Mouse (Mus musculus) forebrain, embryonic 10.5 days (tissue): Measurements from ENCODE around the gene Ugt8a. TPM values are rescaled to one million over a fixed set of nuclear protein-coding genes. Genes with fewer than 3 reads are reported as not detected.

Source experiments
- DNase-seq: peaks from one replicate; pipeline ENCODE4 v3.0.0-alpha.2; 2017; ENCODE audit warnings: low spot score; ENCODE audit errors: extremely low spot score
- H3K27ac ChIP-seq: fragments of 300-500 bp; sonication (generic); 2 replicates; pipeline ENCODE4 v1.5.1; 2016; ENCODE audit warnings: mild to moderate bottlenecking
- H3K27me3 ChIP-seq: fragments of 300-500 bp; sonication (generic); 2 replicates; pipeline ENCODE4 v1.6.1; 2016; ENCODE audit warnings: mild to moderate bottlenecking; ENCODE audit not compliant: poor library complexity, severe bottlenecking
- H3K36me3 ChIP-seq: fragments of 300-500 bp; sonication (generic); replicated peaks from 2 replicates; pipeline ENCODE4 v1.6.1; 2016; ENCODE audit warnings: mild to moderate bottlenecking, moderate library complexity
- H3K4me1 ChIP-seq: fragments of 300-500 bp; sonication (generic); 2 replicates; pipeline ENCODE4 v1.6.1; 2016
- H3K4me3 ChIP-seq: fragments of 300-500 bp; sonication (generic); 2 replicates; pipeline ENCODE4 v1.5.1; 2016; ENCODE audit warnings: mild to moderate bottlenecking, moderate library complexity
- H3K9me3 ChIP-seq: fragments of 300-500 bp; sonication (generic); 2 replicates; pipeline ENCODE4 v1.6.1; 2016; ENCODE audit warnings: mild to moderate bottlenecking, moderate library complexity
- WGBS: fragments of 180-500 bp; shearing (Covaris S2); methylation state at CpG from one replicate; pipeline ENCODE4 v1.1.7; 2016; 5-methylcytosine and 5-hydroxymethylcytosine counted together
- polyA plus RNA-seq: library from polyadenylated mRNA; unstranded; fragments of >200 nt; fragmentation: Nextera tagmentation; extraction: Ambion mirVana; gene quantifications from 2 replicates; pipeline ENCODE4 v1.2.1, GENCODE M21; 2016

Gene Ugt8a
- polyA plus RNA-seq: 1.9 and 2.0 TPM in 2 replicates

DNA sequence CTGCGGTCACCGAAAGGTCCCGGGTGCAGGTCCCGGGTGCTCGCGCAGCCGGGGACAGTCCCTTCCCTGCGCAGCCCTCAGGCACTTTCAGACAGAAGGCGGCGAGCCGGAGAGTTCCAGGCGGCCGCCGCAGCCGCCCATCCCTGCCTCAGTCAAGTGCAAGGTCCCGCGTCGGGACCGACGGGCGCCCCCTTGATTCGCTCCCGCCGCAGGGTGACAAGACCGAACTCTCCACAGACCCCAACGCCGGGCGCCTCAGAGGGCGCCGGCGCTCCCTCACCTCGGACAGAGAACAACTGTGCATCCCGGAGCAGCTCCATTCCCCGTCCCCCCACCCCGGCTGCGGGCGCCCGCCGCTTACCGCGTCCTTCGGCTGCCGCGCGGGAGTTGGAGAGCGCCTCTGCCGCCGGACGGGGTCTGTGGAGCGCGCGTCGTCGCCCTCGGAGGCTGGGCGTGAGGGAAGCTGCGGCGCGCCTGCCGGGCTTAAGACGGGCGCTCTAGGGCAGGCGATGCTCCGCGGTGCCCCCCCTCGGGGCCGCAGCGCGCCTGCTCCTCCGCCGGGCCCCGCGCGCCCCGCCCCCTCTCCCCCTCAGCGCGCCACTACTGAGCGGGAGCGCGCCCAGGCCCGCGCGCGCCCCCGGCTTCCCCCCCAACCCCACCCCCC, at the start of gene Ugt8a:
Gene Ugt8a (minus strand): TSS at position 528 of the 664 bp plus-strand sequence.
- peaks cover 47% of the 10 kb centered on the region for H3K27me3 ChIP-seq
- peak within 1 kb of the TSS; percentile 74 for H3K4me3 ChIP-seq
- WGBS: 1% methylated on average over 68 of the region's 85 CpGs
- H3K27ac ChIP-seq: peak within 1 kb of the TSS; percentile 80
- peak; percentile 60 for DNase-seq
- H3K9me3 ChIP-seq: no peaks in the 10 kb centered on the region
- no peaks in the 10 kb centered on the region for H3K36me3 ChIP-seq
- peaks cover 20% of the 10 kb centered on the region for H3K4me1 ChIP-seq

DNA sequence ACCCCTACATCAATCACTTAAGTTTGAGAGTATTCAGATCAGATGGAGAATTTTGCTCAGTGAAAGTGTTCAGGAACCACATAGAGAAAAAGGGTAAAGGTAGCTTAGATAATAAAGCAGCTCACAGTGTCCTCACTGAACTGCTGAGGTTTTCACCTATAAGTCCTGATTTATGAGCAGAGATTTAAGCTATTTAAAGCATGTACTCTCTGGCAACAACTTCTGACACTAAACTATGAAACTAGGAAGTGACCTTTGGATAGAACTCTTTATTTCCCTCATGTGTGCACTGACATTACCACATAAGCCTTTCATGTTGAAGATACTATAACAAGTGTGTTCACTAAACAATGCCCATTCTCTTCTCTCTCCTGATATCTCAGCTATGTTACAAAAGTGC, 48.2 kb upstream of the Ugt8a start:
- H3K27me3 ChIP-seq: no peaks in the 10 kb centered on the region
- DNase-seq: no peak
- H3K27ac ChIP-seq: no peak overlapping the region
- no peak overlapping the region for H3K4me3 ChIP-seq
- no peaks in the 10 kb centered on the region for H3K9me3 ChIP-seq
- H3K4me1 ChIP-seq: no peaks in the 10 kb centered on the region
- no peaks in the 10 kb centered on the region for H3K36me3 ChIP-seq

DNA sequence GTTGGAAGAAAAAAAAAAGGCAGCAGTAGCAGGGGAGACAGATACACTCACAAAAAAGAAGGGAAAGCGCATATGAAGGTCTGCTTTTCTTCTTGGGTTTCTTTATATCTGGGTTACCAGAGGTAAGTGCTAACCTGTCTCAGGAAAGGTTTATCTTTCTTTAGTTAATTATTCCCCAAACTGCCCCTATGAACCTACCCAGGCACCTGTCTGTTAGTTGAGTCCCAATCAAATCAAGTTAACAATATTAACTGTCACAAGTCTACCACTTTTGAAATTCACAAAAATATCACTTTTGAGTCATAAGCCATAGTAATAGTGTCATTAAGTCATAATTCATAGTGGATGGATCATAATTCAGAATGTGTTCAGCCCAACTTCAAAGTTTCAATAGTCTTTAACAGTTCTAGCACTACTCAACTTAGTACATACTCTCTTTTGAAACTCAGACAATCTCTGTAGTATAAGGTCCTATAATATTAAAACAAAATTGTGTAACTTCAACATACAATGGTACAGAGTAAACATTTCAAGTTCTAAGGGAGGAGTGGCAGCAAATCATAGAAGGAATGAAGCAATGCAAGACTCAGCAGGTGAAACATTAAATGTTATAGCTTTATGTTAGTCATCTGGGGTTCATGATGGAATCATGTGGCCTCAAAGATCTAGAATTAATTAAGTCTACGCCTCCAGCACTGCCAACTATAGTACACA, 45.4 kb upstream of the Ugt8a start:
- Histone ChIP-seq H3K27me3 (no peaks in the 10 kb centered on the region), H3K36me3 (no peaks in the 10 kb centered on the region), H3K4me3 (no peak overlapping the region), H3K9me3 (no peaks in the 10 kb centered on the region), H3K27ac (no peak overlapping the region), H3K4me1 (no peaks in the 10 kb centered on the region)
- no peak for DNase-seq
- 81% methylated on average over 2 of the region's 2 CpGs for WGBS

DNA sequence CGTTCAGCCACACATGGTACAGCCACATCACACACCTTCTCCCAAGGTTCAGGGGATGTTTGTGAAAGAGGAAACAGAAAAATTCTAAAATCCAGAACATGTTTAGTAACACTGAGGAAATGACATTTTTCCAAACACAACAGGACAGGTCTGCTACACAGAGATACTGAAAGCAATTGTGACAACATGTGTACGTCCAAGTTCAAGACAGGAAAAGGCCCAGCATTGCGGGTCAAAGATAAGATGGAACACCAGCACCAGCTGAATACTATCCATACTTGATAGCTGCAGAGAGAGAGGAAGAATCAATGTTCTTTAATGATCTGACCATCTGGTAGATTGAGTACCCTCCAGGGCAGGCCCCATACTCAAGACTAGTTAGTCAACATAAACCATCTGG, 41.1 kb upstream of the Ugt8a start:
- H3K36me3 ChIP-seq: no peaks in the 10 kb centered on the region
- H3K9me3 ChIP-seq: no peaks in the 10 kb centered on the region
- 85% methylated on average over 3 of the region's 3 CpGs for WGBS
- no peak for DNase-seq
- no peak overlapping the region for H3K4me3 ChIP-seq
- no peak overlapping the region for H3K27ac ChIP-seq
- no peaks in the 10 kb centered on the region for H3K4me1 ChIP-seq
- no peaks in the 10 kb centered on the region for H3K27me3 ChIP-seq

DNA sequence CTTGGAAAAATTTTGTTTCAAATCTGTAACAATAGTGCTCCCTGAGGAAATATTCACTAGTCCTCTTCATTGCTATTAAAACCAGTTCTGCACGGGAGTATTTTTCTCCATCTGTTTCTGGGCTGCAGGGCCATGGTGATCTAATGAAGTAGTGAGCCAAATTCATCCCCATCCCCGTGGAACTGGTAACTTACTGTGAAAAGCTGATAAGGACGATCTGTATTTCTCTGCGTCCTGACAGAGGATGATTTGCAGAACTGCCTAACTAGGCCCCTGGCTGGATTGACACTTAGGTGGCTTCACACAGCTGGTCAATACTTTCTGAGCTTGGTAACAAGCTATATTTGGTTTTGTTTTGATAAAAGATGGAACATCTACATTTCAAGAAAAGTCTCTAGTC, 37.5 kb upstream of the Ugt8a start:
- no peak overlapping the region for H3K27ac ChIP-seq

DNA sequence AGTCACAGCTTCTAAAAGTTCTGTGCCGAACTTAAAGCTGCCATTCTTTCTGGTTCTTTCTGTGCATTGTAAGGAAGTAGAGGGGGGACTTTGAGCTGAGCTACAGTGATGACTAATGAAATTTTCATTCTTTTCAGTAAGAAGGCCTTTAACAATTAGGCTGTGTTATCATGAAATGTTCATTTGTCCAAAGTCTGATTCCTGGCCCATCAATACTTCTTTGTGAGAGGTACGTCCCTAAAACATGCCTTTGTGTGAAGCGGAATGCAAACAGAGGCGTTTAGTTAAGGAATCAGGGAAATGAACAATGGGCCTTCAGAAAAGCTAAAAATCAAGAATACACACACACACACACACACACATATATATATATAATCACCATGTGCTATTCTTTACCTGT, 31.0 kb upstream of the Ugt8a start:
- Histone ChIP-seq H3K9me3 (no peaks in the 10 kb centered on the region), H3K36me3 (no peaks in the 10 kb centered on the region), H3K27me3 (no peaks in the 10 kb centered on the region), H3K4me1 (no peaks in the 10 kb centered on the region), H3K27ac (no peak overlapping the region), H3K4me3 (no peak overlapping the region)
- DNase-seq: no peak
- 69% methylated on average over 4 of the region's 4 CpGs for WGBS

More for the DNA sequence above, 37.5 kb upstream of the Ugt8a start:
- 84% methylated on average over 4 of the region's 4 CpGs for WGBS
- Histone ChIP-seq H3K36me3 (no peaks in the 10 kb centered on the region), H3K4me1 (no peaks in the 10 kb centered on the region), H3K27me3 (no peaks in the 10 kb centered on the region), H3K4me3 (no peak overlapping the region), H3K9me3 (no peaks in the 10 kb centered on the region)
- no peak for DNase-seq

DNA sequence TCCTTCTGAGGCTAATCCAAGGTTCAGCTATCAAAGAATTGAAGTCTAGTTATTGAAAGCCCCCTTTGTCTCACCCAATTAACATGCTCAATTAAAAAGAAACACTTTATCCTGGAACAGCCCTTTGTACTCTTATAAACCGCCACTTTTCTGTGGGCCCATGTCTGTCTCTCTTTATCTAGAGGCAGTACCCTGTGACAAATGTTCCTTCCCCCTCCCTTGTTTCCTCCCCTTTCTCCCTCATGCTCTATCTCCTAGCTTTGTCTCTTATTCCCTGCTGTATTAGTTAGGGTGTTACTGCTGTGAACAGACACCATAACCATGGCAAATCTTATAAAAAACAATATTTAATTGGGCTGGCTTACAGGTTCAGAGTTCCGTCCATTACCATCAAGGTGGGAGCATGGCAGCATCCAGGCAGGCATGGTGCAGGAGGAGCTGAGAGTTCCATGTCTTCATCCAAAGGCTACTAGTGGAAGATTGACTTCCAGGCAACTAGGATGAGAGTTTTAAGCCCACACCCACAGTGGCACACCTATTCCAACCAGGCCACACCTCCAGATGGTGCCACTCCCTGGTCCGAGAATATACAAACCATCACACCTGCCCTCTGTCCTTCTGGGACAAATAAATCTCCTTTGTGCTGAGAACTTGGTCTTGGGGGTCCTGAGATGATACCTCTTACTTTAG, 17.9 kb upstream of the Ugt8a start:
- 66% methylated on average over 3 of the region's 3 CpGs for whole genome bisulfite sequencing

DNA sequence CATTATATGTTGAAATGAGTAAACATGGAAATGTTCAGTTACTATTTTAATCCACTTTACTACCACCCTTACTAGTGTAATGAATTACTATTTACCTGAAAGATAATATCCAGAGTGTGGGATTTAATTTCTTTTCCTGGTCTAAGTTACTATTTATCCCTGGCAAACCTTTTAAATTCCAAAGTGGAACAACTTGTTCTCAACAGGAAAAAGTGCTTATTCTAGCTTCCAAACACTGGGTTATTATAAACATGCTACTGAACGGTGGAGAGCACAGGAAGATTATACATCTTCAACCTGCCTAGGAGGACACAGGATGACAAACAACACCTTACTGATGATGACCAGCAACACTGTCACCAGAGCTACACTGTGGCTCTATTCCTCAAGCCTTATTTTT, 16.5 kb upstream of the Ugt8a start:
- no peak overlapping the region for H3K27ac ChIP-seq
- no peaks in the 10 kb centered on the region; the same call in 1 of the 2 replicates for H3K4me1 ChIP-seq
- WGBS: 93% methylated on average over 1 of the region's 1 CpGs

More for the DNA sequence above, 17.9 kb upstream of the Ugt8a start:
- H3K4me1 ChIP-seq: no peaks in the 10 kb centered on the region; the same call in 1 of the 2 replicates
- no peaks in the 10 kb centered on the region for H3K27me3 ChIP-seq
- no peak overlapping the region for H3K4me3 ChIP-seq
- H3K36me3 ChIP-seq: no peaks in the 10 kb centered on the region
- DNase-seq: no peak
- H3K27ac ChIP-seq: no peak overlapping the region
- H3K9me3 ChIP-seq: no peaks in the 10 kb centered on the region

DNA sequence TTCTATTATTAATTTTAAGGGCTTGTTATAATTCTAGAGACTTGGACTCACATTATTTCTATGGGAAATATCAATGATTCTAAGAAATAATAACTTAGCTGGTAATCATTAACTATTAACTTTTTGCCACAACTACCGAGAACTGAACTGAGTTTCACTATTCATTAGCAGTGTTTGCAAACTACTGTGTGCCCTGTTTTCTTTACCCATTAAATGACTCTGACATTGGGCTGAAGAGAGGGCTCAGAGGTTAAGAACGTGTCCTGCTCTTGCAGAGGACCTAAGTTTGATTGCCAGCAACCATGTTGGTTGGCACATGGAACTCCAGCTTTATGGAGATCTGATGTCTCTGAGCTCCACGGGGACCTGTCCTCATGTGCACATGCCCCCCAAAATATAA, 2.4 kb upstream of the Ugt8a start:
- H3K4me1 ChIP-seq: peaks cover 20% of the 10 kb centered on the region
- peaks cover 41% of the 10 kb centered on the region for H3K27me3 ChIP-seq
- WGBS: 83% methylated on average over 3 of the region's 3 CpGs
- no peak overlapping the region for H3K27ac ChIP-seq
- no peaks in the 10 kb centered on the region for H3K36me3 ChIP-seq
- no peak for DNase-seq
- no peak overlapping the region for H3K4me3 ChIP-seq
- no peaks in the 10 kb centered on the region for H3K9me3 ChIP-seq

More for the DNA sequence above, 16.5 kb upstream of the Ugt8a start:
- H3K36me3 ChIP-seq: no peaks in the 10 kb centered on the region
- no peaks in the 10 kb centered on the region for H3K9me3 ChIP-seq
- H3K4me3 ChIP-seq: no peak overlapping the region
- DNase-seq: no peak
- no peaks in the 10 kb centered on the region for H3K27me3 ChIP-seq

DNA sequence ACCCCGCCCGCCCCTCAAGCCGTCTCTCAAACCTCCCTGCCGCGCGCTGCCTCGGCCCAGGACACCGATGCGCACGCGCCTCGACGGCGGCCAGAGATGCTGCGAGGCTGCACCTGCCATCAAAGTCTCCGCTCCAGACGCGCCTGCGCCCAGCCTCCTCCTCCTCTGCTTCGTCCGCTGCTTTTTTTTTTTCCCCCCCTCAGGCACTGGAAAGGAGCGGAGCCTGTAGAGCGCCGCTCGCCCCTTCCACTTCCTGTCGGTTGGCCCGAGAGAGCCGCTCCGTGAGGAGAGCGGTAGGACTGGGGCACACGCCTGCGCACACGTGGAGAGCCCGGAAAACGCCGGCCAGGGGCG, 314 bp upstream of the Ugt8a start:
- DNase-seq: no peak
- H3K36me3 ChIP-seq: no peaks in the 10 kb centered on the region
- H3K27me3 ChIP-seq: peaks cover 47% of the 10 kb centered on the region
- WGBS: under 1% methylated on average over 37 of the region's 37 CpGs
- peaks cover 20% of the 10 kb centered on the region for H3K4me1 ChIP-seq
- H3K4me3 ChIP-seq: peak overlapping the region; percentile 74
- peak overlapping the region; percentile 80 for H3K27ac ChIP-seq
- H3K9me3 ChIP-seq: no peaks in the 10 kb centered on the region

DNA sequence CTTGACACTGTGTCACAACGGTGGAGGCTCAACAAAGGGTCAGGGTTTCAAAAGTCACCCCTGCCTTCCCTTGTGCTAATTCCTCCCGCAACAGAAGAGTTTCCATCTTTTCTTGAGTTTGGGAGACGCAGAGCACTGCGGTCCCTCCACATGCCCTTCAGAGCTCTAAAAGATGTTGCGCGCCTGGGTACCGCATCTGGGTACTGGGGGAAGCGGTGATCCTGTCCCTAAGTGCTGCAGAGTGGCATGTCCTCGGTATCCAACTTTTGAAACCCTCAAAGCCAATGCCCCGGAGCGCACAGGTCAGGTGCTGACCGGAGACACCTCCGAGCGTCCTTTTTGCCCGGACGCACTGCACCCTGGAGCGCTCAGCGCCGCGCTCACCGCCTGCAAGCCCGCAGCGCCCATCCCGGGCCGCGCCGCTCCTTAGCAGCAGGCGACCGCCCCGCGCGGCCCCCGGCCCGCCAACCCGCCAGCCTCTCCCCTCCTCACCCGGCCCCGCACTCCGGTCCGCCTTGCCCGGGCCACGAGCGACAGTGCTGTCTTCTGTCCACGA, 805 bp downstream of the Ugt8a start:
- Histone ChIP-seq H3K36me3 (no peaks in the 10 kb centered on the region), H3K4me1 (peaks cover 20% of the 10 kb centered on the region), H3K4me3 (peak overlapping the region; percentile 74), H3K27ac (peak overlapping the region; percentile 80), H3K9me3 (no peaks in the 10 kb centered on the region), H3K27me3 (peaks cover 47% of the 10 kb centered on the region)
- under 1% methylated on average over 43 of the region's 43 CpGs for WGBS
- peak; percentile 14 for DNase-seq

DNA sequence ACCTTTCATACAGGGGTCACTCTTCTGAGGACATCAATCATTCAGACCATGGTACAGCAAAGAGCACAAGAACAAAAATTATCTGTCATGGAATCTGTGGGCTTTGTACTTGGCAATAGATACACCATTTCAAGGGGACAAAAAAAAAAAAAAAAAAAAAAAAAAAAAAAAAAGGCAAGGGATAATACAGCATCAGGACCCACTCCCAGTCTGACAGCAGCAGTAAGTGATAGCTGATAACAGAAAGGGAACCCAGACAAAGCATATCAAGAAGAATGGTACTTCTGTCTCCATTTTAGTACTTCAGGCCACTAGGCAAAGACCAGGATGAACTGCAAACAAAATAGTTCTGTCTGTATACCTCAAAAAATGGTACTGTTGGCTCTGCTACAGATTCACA, 2.6 kb downstream of the Ugt8a start:
- DNase-seq: no peak
- peaks cover 20% of the 10 kb centered on the region for H3K4me1 ChIP-seq
- peaks cover 47% of the 10 kb centered on the region for H3K27me3 ChIP-seq
- H3K4me3 ChIP-seq: no peak overlapping the region
- no peaks in the 10 kb centered on the region for H3K9me3 ChIP-seq
- H3K36me3 ChIP-seq: no peaks in the 10 kb centered on the region
- no peak overlapping the region for H3K27ac ChIP-seq
